Mouse (Mus musculus) megakaryocyte-erythroid progenitor cell, adult 5 weeks (primary cell): Measurements from ENCODE around the gene Cgrrf1. TPM values are rescaled to one million over a fixed set of nuclear protein-coding genes. Genes with fewer than 3 reads are reported as not detected.

Experiments used
- polyA plus RNA-seq: library from polyadenylated mRNA; stranded (reverse); fragments of >175 nt; gene quantifications from 2 replicates; pipeline ENCODE4 v1.2.3, GENCODE M21; 2012

Cgrrf1 gene
- 10.9 and 11.7 TPM in 2 replicates for polyA plus RNA-seq

GRCm38 (mm10) chr14:46831837-46832333 lies at the start of gene Cgrrf1:
Gene Cgrrf1 (plus strand): TSS chr14:46832125.

GRCm38 (mm10) chr14:46787787-46788504 lies 44.0 kb upstream of the Cgrrf1 start, which contains the start of gene Cnih1:
Gene Cnih1 (minus strand): TSS chr14:46788411.

GRCm38 (mm10) chr14:46821873-46822716 lies 9.8 kb upstream of the Cgrrf1 start, which contains the start of gene Gmfb:
Gene Gmfb (minus strand): TSS chr14:46822242.

GRCm38 (mm10) chr14:46882431-46883067 lies 50.6 kb downstream of the Cgrrf1 start, which contains the start of gene Samd4:
Gene Samd4 (plus strand): TSS chr14:46882854.

Other genes with a start within 250 kb of the Cgrrf1 start
- 2.3 and 2.5 TPM in 2 replicates for gene Cdkn3, start 71.6 kb upstream of the Cgrrf1 start, polyA plus RNA-seq
- gene Cnih1, start 43.7 kb upstream of the Cgrrf1 start, polyA plus RNA-seq, result 135 and 164 TPM in 2 replicates
- 2.0 and 2.1 TPM in 2 replicates for gene Gmfb, start 9.9 kb upstream of the Cgrrf1 start, polyA plus RNA-seq
- 0.36 and 0.53 TPM in 2 replicates for gene Samd4, start 50.7 kb downstream of the Cgrrf1 start, polyA plus RNA-seq